Mouse (Mus musculus) CH12.LX (cell line): ENCODE data around the gene Tns3. TPM values are rescaled to one million over a fixed set of nuclear protein-coding genes. Genes with fewer than 3 reads are reported as not detected.

Source experiments
- DNase-seq: peaks from one replicate; pipeline ENCODE4 v3.0.0-alpha.2; 2013; ENCODE audit errors: extremely low read depth
- H3K27ac ChIP-seq: 2 replicates; pipeline ENCODE4 v1.5.1; 2012; ENCODE audit warnings: low read depth, mild to moderate bottlenecking, control low read depth, moderate library complexity; ENCODE audit not compliant: insufficient read depth
- H3K27me3 ChIP-seq: replicated peaks from 2 replicates; pipeline ENCODE3; 2012; ENCODE audit warnings: inconsistent platforms
- H3K36me3 ChIP-seq, 2 experiments: replicated peaks in 1 of 2; 2 replicates each; pipeline versions ENCODE3 to v1.6.1; 2012; ENCODE audit warnings: inconsistent platforms in 1 of 2, low read length in 1 of 2, mild to moderate bottlenecking in 1 of 2, mixed read lengths in 1 of 2, moderate library complexity in 1 of 2; ENCODE audit not compliant: control insufficient read depth in 1 of 2, insufficient read depth in 1 of 2
- H3K4me1 ChIP-seq, 2 experiments: 2 replicates each; pipeline ENCODE4 v1.6.1; 2012; ENCODE audit warnings: inconsistent platforms in 1 of 2, moderate library complexity in 1 of 2; ENCODE audit not compliant: insufficient read depth in 2 of 2, control insufficient read depth in 1 of 2
- H3K4me2 ChIP-seq: 2 replicates; pipeline ENCODE4 v1.6.1; 2012; ENCODE audit warnings: low read depth, mild to moderate bottlenecking, control low read depth; ENCODE audit not compliant: poor library complexity, insufficient read depth, severe bottlenecking
- H3K4me3 ChIP-seq, 3 experiments: fragments of 150-350 bp in 1 of 3; sonication (generic) in 1 of 3; replicated peaks in 1 of 3; 2 replicates each; pipeline versions ENCODE3 to v1.5.1; 2011 to 2012; ENCODE audit warnings: low read depth in 2 of 3, low read length in 2 of 3, mild to moderate bottlenecking in 2 of 3, moderate library complexity in 2 of 3, control low read depth in 1 of 3, improper control_type of control experiment in 1 of 3, inconsistent platforms in 1 of 3, mixed read lengths in 1 of 3; ENCODE audit not compliant: poor library complexity in 1 of 3
- H3K79me2 ChIP-seq: replicated peaks from 2 replicates; pipeline ENCODE4 v1.6.1; 2012; ENCODE audit warnings: mild to moderate bottlenecking, moderate library complexity; ENCODE audit not compliant: control insufficient read depth, poor library complexity, insufficient read depth, severe bottlenecking; ENCODE audit errors: extremely low read depth
- H3K9ac ChIP-seq: 2 replicates; pipeline ENCODE4 v1.6.1; 2012; ENCODE audit warnings: low read depth, mild to moderate bottlenecking, control low read depth, moderate library complexity; ENCODE audit not compliant: insufficient read depth
- H3K9me3 ChIP-seq: replicated peaks from 2 replicates; pipeline ENCODE3; 2012; ENCODE audit warnings: low read length, inconsistent platforms, mixed read lengths
- BHLHE40 ChIP-seq: IDR thresholded peaks from 2 replicates; pipeline ENCODE4 v1.6.1; 2011; ENCODE audit warnings: mild to moderate bottlenecking, low read depth, low read length, improper control_type of control experiment
- CHD1 ChIP-seq: IDR thresholded peaks from 2 replicates; pipeline ENCODE4 v1.6.1; 2012; ENCODE audit warnings: low read depth, low read length, improper control_type of control experiment, inconsistent platforms
- CTCF ChIP-seq, 2 experiments: IDR thresholded peaks in 1 of 2; conservative IDR thresholded peaks in 1 of 2; 2 replicates each; pipeline ENCODE4 v1.5.1; 2011 to 2012; ENCODE audit warnings: low read depth in 2 of 2, low read length in 2 of 2, improper control_type of control experiment in 1 of 2, inconsistent platforms in 1 of 2, mild to moderate bottlenecking in 1 of 2, moderate library complexity in 1 of 2
- E2F4 ChIP-seq: IDR thresholded peaks from 2 replicates; pipeline ENCODE4 v1.6.1; 2011; ENCODE audit warnings: low read depth, low read length, improper control_type of control experiment; ENCODE audit not compliant: insufficient replicate concordance
- ELF1 ChIP-seq: IDR thresholded peaks from 2 replicates; pipeline ENCODE4 v1.6.1; 2014; ENCODE audit warnings: low read depth, mild to moderate bottlenecking, inconsistent platforms, low read length, improper control_type of control experiment
- EP300 ChIP-seq: IDR thresholded peaks from 2 replicates; pipeline ENCODE4 v1.6.1; 2011; ENCODE audit warnings: low read length, improper control_type of control experiment
- GABPA ChIP-seq: IDR thresholded peaks from 2 replicates; pipeline ENCODE4 v1.6.1; 2012; ENCODE audit warnings: low read depth, low read length, improper control_type of control experiment, inconsistent platforms; ENCODE audit not compliant: insufficient replicate concordance
- HCFC1 ChIP-seq: IDR thresholded peaks from 2 replicates; pipeline ENCODE4 v1.6.1; 2012; ENCODE audit warnings: low read depth, mild to moderate bottlenecking, inconsistent platforms, low read length, improper control_type of control experiment
- IRF4 ChIP-seq: IDR thresholded peaks from 2 replicates; pipeline ENCODE4 v1.6.1; 2014; ENCODE audit warnings: low read depth, mild to moderate bottlenecking, inconsistent platforms, low read length, improper control_type of control experiment
- JUN ChIP-seq: IDR thresholded peaks from 2 replicates; pipeline ENCODE4 v1.6.1; 2011; ENCODE audit warnings: low read depth, mild to moderate bottlenecking, low read length, improper control_type of control experiment, moderate library complexity; ENCODE audit not compliant: insufficient read depth
- JUND ChIP-seq: conservative IDR thresholded peaks from 2 replicates; pipeline ENCODE4 v1.6.1; 2011; ENCODE audit warnings: low read depth, low read length, improper control_type of control experiment
- KAT2A ChIP-seq: IDR thresholded peaks from 2 replicates; pipeline ENCODE4 v1.6.1; 2012; ENCODE audit warnings: low read length, improper control_type of control experiment, inconsistent platforms; ENCODE audit not compliant: insufficient replicate concordance
- MAFK ChIP-seq: IDR thresholded peaks from 2 replicates; pipeline ENCODE4 v1.6.1; 2011; ENCODE audit warnings: low read length, improper control_type of control experiment; ENCODE audit not compliant: insufficient replicate concordance
- MAX ChIP-seq: IDR thresholded peaks from 2 replicates; pipeline ENCODE4 v1.6.1; 2011; ENCODE audit warnings: low read length, improper control_type of control experiment
- MAZ ChIP-seq: IDR thresholded peaks from 2 replicates; pipeline ENCODE4 v1.6.1; 2012; ENCODE audit warnings: low read depth, mild to moderate bottlenecking, inconsistent platforms, low read length, improper control_type of control experiment, moderate library complexity
- MEF2A ChIP-seq: IDR thresholded peaks from 2 replicates; pipeline ENCODE4 v1.6.1; 2014; ENCODE audit warnings: low read depth, mild to moderate bottlenecking, inconsistent platforms, low read length, improper control_type of control experiment, borderline replicate concordance
- MXI1 ChIP-seq: IDR thresholded peaks from 2 replicates; pipeline ENCODE4 v1.6.1; 2011; ENCODE audit warnings: mild to moderate bottlenecking, low read depth, low read length, improper control_type of control experiment
- MYC ChIP-seq: IDR thresholded peaks from 2 replicates; pipeline ENCODE4 v1.6.1; 2011; ENCODE audit warnings: low read depth, mild to moderate bottlenecking, improper control_type of control experiment, low read length
- NELFE ChIP-seq: IDR thresholded peaks from 2 replicates; pipeline ENCODE4 v1.6.1; 2011; ENCODE audit warnings: low read depth, low read length, improper control_type of control experiment
- NRF1 ChIP-seq: IDR thresholded peaks from 2 replicates; pipeline ENCODE4 v1.6.1; 2014; ENCODE audit warnings: low read depth, mild to moderate bottlenecking, inconsistent platforms, low read length, improper control_type of control experiment, moderate library complexity
- POLR2A ChIP-seq: IDR thresholded peaks from 2 replicates; pipeline ENCODE4 v1.6.1; 2011; ENCODE audit warnings: low read depth, mild to moderate bottlenecking, improper control_type of control experiment, low read length
- POLR2AphosphoS2 ChIP-seq: IDR thresholded peaks from 2 replicates; pipeline ENCODE4 v1.6.1; 2011; ENCODE audit warnings: low read depth, low read length, improper control_type of control experiment
- RCOR1 ChIP-seq: conservative IDR thresholded peaks from 2 replicates; pipeline ENCODE4 v1.6.1; 2012; ENCODE audit warnings: low read depth, mild to moderate bottlenecking, inconsistent platforms, low read length, improper control_type of control experiment
- SIN3A ChIP-seq: IDR thresholded peaks from 2 replicates; pipeline ENCODE4 v1.6.1; 2012; ENCODE audit warnings: low read length, improper control_type of control experiment, inconsistent platforms
- SMC3 ChIP-seq: IDR thresholded peaks from 2 replicates; pipeline ENCODE4 v1.6.1; 2011; ENCODE audit warnings: low read depth, low read length, improper control_type of control experiment
- TBP ChIP-seq: conservative IDR thresholded peaks from 2 replicates; pipeline ENCODE4 v1.6.1; 2011; ENCODE audit warnings: low read depth, low read length, improper control_type of control experiment
- TCF12 ChIP-seq: IDR thresholded peaks from 2 replicates; pipeline ENCODE4 v1.6.1; 2014; ENCODE audit warnings: low read depth, mild to moderate bottlenecking, inconsistent platforms, low read length, improper control_type of control experiment
- UBTF ChIP-seq: IDR thresholded peaks from 2 replicates; pipeline ENCODE4 v1.6.1; 2012; ENCODE audit warnings: low read depth, mild to moderate bottlenecking, inconsistent platforms, low read length, improper control_type of control experiment, moderate library complexity
- USF1 ChIP-seq: IDR thresholded peaks from 2 replicates; pipeline ENCODE4 v1.6.1; 2014; ENCODE audit warnings: low read depth, mild to moderate bottlenecking, inconsistent platforms, low read length, improper control_type of control experiment
- ZC3H11A ChIP-seq: IDR thresholded peaks from 2 replicates; pipeline ENCODE4 v1.6.1; 2012; ENCODE audit warnings: low read depth, mild to moderate bottlenecking, inconsistent platforms, low read length, improper control_type of control experiment
- ZKSCAN1 ChIP-seq: IDR thresholded peaks from 2 replicates; pipeline ENCODE4 v1.6.1; 2012; ENCODE audit warnings: low read depth, inconsistent platforms, low read length, improper control_type of control experiment, borderline replicate concordance
- ZMIZ1 ChIP-seq: IDR thresholded peaks from 2 replicates; pipeline ENCODE4 v1.6.1; 2012; ENCODE audit warnings: low read depth, mild to moderate bottlenecking, inconsistent platforms, low read length, improper control_type of control experiment
- ZNF384 ChIP-seq: IDR thresholded peaks from 2 replicates; pipeline ENCODE4 v1.6.1; 2012; ENCODE audit warnings: low read depth, low read length, improper control_type of control experiment, inconsistent platforms
- dilution Hi-C: fragments of 300-500 bp; cut with MboI; formaldehyde crosslinking; loops from 2 replicates; pipeline ENCODE4 v1.14.3; 2020; ENCODE audit warnings: low sequenced_read_pairs; ENCODE audit not compliant: extremely low pct_unique_long_range_greater_than_20kb, extremely low pct_ligation_motif_present
- in situ Hi-C: fragments of 300-500 bp; cut with MboI; formaldehyde crosslinking; loops from 3 replicates; pipeline ENCODE4 v1.14.3; 2019; ENCODE audit warnings: low sequenced_read_pairs, low pct_ligation_motif_present, low pct_unique_long_range_greater_than_20kb, mixed read lengths
- polyA plus RNA-seq: library from polyadenylated mRNA; unstranded; fragments of >175 nt; gene quantifications from 2 replicates; pipeline ENCODE4 v1.2.1, GENCODE M21; 2012; ENCODE audit warnings: low read depth; ENCODE audit not compliant: insufficient read length
- total RNA-seq, 2 experiments: library from RNA; depleted of rRNA; stranded (reverse); fragments of 300-350 nt in 1 of 2; fragments of >200 nt in 1 of 2; gene quantifications; 2 replicates each; pipeline ENCODE4 v1.2.3; 2012 to 2014

Tns3 gene
- total and polyA plus RNA-seq, 3 experiments: 0.03 to 1.3 (median 0.33) TPM

DNA sequence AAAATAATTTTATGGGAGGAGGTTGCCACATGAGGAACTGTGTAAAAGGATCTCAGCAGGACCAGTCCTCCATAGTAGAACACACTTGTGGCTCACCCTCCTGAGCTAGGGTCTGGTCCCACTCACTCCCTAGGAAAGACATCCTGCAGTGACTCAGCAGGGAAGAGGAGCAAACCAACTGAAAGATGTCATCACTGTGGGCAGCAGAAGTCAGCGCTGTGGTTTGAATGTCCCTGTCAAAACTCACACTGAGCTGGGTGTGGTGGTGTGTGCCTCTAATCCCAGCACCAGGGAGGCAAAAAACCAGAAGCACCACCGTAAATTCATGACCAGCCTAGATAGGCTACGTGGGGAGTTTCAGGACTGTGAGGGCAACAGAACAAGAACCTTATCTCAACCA lies 20.9 kb upstream of the Tns3 start:
- in situ Hi-C loops (no loop called here), dilution Hi-C loops (no loop called here)
- peaks cover 28 to 46% of the 10 kb centered on the region in 2 experiments for H3K4me1 ChIP-seq
- H3K9me3 ChIP-seq: no peaks in the 10 kb centered on the region
- TF ChIP-seq ZC3H11A (no peak), GABPA (no peak), MAFK (no peak), ZMIZ1 (no peak), MAX (no peak), NELFE (no peak), BHLHE40 (no peak), MYC (no peak), SIN3A (no peak), MAZ (no peak), TCF12 (no peak), MXI1 (no peak), MEF2A (no peak), JUN (no peak), ZKSCAN1 (no peak), ELF1 (no peak), HCFC1 (no peak), SMC3 (no peak), CHD1 (no peak)
- no peak overlapping the region for H3K9ac ChIP-seq
- no peak for DNase-seq
- H3K36me3 ChIP-seq: no peaks in the 10 kb centered on the region
- H3K27ac ChIP-seq: no peak overlapping the region
- H3K27me3 ChIP-seq: peaks cover 71% of the 10 kb centered on the region
- no peaks in the 10 kb centered on the region for H3K79me2 ChIP-seq
- no peak overlapping the region for H3K4me2 ChIP-seq
- H3K4me3 ChIP-seq: no peak overlapping the region

DNA sequence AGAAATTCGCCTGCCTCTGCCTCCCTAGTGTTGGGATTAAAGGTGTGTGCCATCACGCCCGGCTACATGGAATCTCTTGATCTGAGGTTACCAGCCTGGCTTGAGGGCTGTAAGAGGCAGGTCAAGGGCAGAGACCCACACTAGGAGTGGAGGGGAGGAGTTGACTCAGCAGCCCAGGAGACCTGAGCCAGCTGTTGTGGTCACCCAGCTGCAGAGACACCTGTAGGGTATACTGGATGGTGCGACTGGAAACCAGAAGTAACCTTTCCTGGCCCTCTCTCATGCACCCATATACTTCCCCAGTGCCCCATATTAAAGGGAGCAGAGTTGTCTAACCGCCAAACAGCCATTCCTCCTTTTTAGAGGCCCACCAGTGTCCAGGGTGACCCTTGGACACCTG lies 19.9 kb upstream of the Tns3 start:
- peaks cover 4% of the 10 kb centered on the region for H3K9me3 ChIP-seq
- dilution Hi-C loops: no loop called here
- H3K36me3 ChIP-seq: no peaks in the 10 kb centered on the region
- no peak overlapping the region for H3K4me3 ChIP-seq
- peak; percentile 25 for DNase-seq
- no peak overlapping the region for H3K9ac ChIP-seq
- in situ Hi-C loops: no loop called here
- H3K4me2 ChIP-seq: no peak overlapping the region
- H3K79me2 ChIP-seq: no peaks in the 10 kb centered on the region
- no peak overlapping the region for H3K27ac ChIP-seq
- peaks cover 27 to 39% of the 10 kb centered on the region in 2 experiments for H3K4me1 ChIP-seq
- H3K27me3 ChIP-seq: peaks cover 72% of the 10 kb centered on the region
- TF ChIP-seq JUN (peak; percentile 20; the same call in 1 of the 2 replicates), USF1 (no peak), EP300 (peak; percentile 89), ZC3H11A (no peak), MYC (no peak), BHLHE40 (peak; percentile 36; the same call in 1 of the 2 replicates), GABPA (no peak), E2F4 (no peak), JUND (0 out of 2 replicates have a peak, but pooled peaks have one; percentile 29), POLR2A (no peak), SIN3A (peak; percentile 47; the same call in 1 of the 2 replicates), UBTF (no peak), TBP (no peak), ZKSCAN1 (no peak), POLR2AphosphoS2 (no peak), KAT2A (no peak), MXI1 (no peak), NELFE (no peak), NRF1 (no peak), ZNF384 (no peak), IRF4 (peak; percentile 77), CTCF (conservative IDR thresholded peaks at IDR 0.05 in 1 of 2, IDR thresholded peaks at IDR 0.05 in 1 of 2; ENCODE audit: low read depth in 2 of 2, low read length in 2 of 2) (no peak), RCOR1 (0 out of 2 replicates have a peak, but pooled peaks have one; percentile 67), MAX (no peak)
